Mouse (Mus musculus): ENCODE results near the gene Cybc1. TPM values are rescaled to one million over a fixed set of nuclear protein-coding genes. Genes with fewer than 3 reads are reported as not detected.

Cybc1 gene
- total RNA-seq, 2 experiments from 2014 or later, result 17.3 to 18.7 TPM

DNA sequence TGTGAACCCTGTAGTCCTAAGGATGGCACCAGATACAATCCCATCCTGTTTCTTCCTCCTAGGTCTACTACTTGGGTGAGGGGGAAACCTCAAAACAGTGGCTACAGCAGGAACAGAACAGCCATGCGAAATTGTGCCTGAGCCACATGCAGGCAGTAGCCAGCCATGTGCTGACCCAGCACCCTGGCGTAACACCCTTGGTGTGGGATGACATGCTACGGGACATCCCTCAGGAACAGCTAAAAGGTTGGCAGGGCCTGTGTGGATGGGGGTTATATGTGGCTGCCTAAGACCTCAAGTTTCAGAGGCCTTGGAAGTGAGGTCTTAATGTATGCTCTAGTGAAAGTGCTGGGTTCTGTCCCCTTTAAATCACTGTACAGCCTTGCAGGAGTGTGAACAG lies 12.3 kb downstream of the Cybc1 start:
- no peak for DNase-seq

- DNase-seq, result peak; percentile 97
Measured at GRCm38 (mm10) chr11:121204161-121205006, 24.7 kb downstream of the Cybc1 start, which contains the start of the genes Hexdc and Ogfod3. TSS of gene Hexdc (plus strand) at chr11:121204433. TSS of gene Ogfod3 (minus strand) at chr11:121204711.

- no peak for DNase-seq
Measured at GRCm38 (mm10) chr11:121203859-121204160, 25.3 kb downstream of the Cybc1 start.

- DNase-seq, result peak; percentile 61
Measured at GRCm38 (mm10) chr11:121201436-121202198, 27.5 kb downstream of the Cybc1 start.

DNA sequence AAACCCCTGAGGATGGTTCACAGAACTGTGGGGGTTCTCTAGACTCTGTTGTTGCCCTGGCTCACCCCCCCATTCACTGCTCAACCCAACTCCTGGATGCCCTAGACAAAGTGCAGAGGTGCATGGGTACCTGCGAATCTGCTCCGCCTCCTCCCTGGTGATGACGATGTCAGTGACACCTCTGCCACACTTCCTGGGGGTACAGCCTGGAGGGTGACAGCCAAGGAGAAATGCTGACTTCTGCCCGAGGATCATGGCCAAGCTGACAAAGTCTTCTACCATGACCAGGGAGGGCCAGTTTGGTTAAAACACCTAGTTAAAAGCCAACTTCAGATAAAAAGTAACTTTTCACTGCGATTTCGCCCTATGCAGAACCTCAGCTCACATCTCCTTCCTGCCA lies 28.3 kb downstream of the Cybc1 start:
- no peak for DNase-seq

DNA sequence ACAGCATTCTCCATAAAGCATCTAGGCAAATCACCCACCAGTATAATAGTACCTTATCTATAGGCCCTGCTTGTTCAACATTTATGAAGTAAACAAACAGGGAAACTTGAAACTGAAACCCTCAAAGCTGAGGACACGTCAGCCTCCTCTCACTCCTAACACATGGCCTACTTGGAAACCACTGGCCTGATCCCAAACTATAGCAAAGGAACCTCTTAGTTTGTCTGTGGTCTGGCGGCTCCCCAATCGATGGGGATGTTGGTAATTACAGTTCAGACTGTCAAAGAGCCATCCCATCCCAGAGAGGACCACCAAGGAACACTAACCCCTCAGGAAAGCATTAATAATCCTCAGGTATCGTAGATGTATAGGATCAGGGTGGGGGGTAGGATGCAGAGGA lies 29.3 kb downstream of the Cybc1 start:
- DNase-seq, result no peak

- DNase-seq, result no peak
Measured at GRCm38 (mm10) chr11:121198622-121199021, 30.5 kb downstream of the Cybc1 start.

DNA sequence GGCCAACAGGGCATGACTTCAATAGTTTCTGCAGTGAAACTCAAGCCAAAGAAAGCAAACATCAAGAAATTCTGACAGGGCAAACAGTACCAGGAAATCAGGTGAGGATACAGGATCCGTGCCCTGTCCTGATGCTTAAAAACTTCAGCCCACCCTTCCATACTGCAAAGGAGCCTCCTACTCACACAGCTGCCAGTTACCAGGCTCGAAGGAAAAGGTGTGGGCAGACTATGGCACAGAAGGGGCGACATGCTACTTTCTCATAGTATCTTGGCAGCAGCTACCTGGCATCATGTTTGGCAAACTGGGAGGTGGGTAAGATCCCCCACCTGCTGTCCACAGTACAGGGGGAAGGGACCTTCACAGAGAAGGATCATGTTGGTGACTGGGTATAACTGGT lies 35.7 kb downstream of the Cybc1 start:
- no peak for DNase-seq

GRCm38 (mm10) chr11:121192742-121193141 lies 36.4 kb downstream of the Cybc1 start:
- no peak for DNase-seq

DNA sequence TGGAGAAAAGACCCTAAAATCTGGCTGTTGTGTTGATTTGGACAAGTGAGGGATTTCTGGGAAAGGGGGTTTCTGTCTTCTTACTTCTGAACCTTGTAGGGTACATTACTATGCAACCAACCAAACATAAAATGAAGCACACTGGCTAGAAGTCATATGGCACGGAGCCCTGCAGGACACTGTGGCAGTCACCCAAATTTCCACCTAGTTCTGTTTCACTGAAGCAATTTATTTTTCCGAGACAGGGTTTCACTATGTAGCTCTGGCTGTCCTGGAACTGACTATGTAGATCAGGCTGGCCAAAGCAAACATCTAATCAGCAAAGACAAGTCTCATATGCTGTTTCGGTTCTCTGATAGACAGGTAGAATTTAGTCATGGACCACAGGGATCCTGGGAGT lies 39.4 kb downstream of the Cybc1 start:
- DNase-seq, result peak; percentile 70

GRCm38 (mm10) chr11:121176285-121177270 lies 52.5 kb downstream of the Cybc1 start:
- peak; percentile 76 for DNase-seq

GRCm38 (mm10) chr11:121174234-121174633 lies 54.9 kb downstream of the Cybc1 start:
- no peak for DNase-seq

DNA sequence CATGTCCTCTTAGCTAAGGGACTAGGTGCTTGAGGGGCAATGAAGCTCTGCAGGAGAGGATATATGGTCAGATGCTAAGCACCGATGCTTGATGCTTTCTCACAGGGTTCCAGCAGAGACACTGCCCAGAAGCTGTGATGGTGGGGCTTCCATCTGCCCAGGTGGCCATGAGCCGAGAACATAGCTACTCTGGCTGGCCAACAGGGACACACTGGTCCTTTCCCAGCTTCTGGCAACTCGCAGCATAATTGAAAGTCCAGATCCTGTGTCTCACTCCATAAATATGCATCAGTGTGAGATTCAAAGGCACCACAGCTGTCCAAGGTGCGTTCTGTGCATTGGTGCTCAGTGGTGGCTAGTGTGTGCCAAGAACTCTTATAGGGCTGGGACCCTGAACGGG lies 55.9 kb downstream of the Cybc1 start:
- DNase-seq, result no peak

Other genes starting within 250 kb of the Cybc1 start
- gene Csnk1d, start 238.0 kb downstream of the Cybc1 start, total RNA-seq (2021), result 100 to 1,000 TPM; 129 to 131 TPM
- 1 to 10 TPM; 1.7 to 2.8 TPM for gene Cd7, start 189.9 kb downstream of the Cybc1 start, total RNA-seq (2021)
- not detected for gene Sectm1b, start 165.8 kb downstream of the Cybc1 start, total RNA-seq (2021)
- gene Sectm1a, start 148.1 kb downstream of the Cybc1 start, total RNA-seq (2021), result under 1 TPM; 0.24 to 0.42 TPM
- gene Tex19.2, start 110.6 kb downstream of the Cybc1 start, total RNA-seq (2021), result not detected
- not detected for gene Tex19.1, start 83.2 kb downstream of the Cybc1 start, total RNA-seq (2021)
- gene Uts2r, start 69.1 kb downstream of the Cybc1 start, total RNA-seq (2021), result under 1 TPM; 0.15 to 0.27 TPM
- gene Hexdc, start 24.9 kb downstream of the Cybc1 start, total RNA-seq (2021), result 10 to 100 TPM; 12.6 to 16.4 TPM
- 10 to 100 TPM; 24.5 to 24.9 TPM for gene Ogfod3, start 24.6 kb downstream of the Cybc1 start, total RNA-seq (2021)
- gene Narf, start 7.9 kb upstream of the Cybc1 start, total RNA-seq (2021), result 10 to 100 TPM; 29.3 to 43.0 TPM
- 10 to 100 TPM; 32.7 to 33.3 TPM for gene Foxk2, start 30.7 kb upstream of the Cybc1 start, total RNA-seq (2021)
- 10 to 100 TPM; 53.4 to 66.4 TPM for gene Wdr45b, start 125.1 kb upstream of the Cybc1 start, total RNA-seq (2021)
- gene Rab40b, start 158.9 kb upstream of the Cybc1 start, total RNA-seq (2021), result 1 to 10 TPM; 6.5 to 6.8 TPM
- gene Fn3krp, start 192.1 kb upstream of the Cybc1 start, total RNA-seq (2021), result 10 to 100 TPM; 16.1 to 19.5 TPM
- gene Fn3k, start 205.6 kb upstream of the Cybc1 start, total RNA-seq (2021), result 10 to 100 TPM in 1 of 2 experiments, 1 to 10 TPM in 1; 7.8 to 12.3 TPM
- 10 to 100 TPM; 34.7 to 38.3 TPM for gene Tbcd, start 222.6 kb upstream of the Cybc1 start, total RNA-seq (2021)

All from adrenal gland, postnatal 10 days (tissue).